Mouse (Mus musculus) bone marrow, adult 2 months (tissue): ENCODE results near the gene Gdap2. TPM values are rescaled to one million over a fixed set of nuclear protein-coding genes. Genes with fewer than 3 reads are reported as not detected.

Source experiments
- H3K27ac ChIP-seq: fragments of 200-500 bp; 2 replicates; pipeline ENCODE4 v1.5.1; 2012; ENCODE audit warnings: low read depth, mild to moderate bottlenecking, control low read depth, inconsistent platforms, low read length; ENCODE audit not compliant: control insufficient read depth, poor library complexity, insufficient read depth
- H3K4me1 ChIP-seq: fragments of 200-500 bp; 2 replicates; pipeline ENCODE4 v1.6.1; 2011; ENCODE audit warnings: low read length; ENCODE audit not compliant: control insufficient read depth, insufficient read depth
- H3K4me3 ChIP-seq: fragments of 200-500 bp; replicated peaks from 2 replicates; pipeline ENCODE3; 2011; ENCODE audit warnings: mild to moderate bottlenecking, low read depth, low read length, control low read depth; ENCODE audit not compliant: control insufficient read depth
- CTCF ChIP-seq: fragments of 200-500 bp; IDR thresholded peaks from 2 replicates; pipeline ENCODE4 v1.5.1; 2011; ENCODE audit warnings: low read length, control low read depth; ENCODE audit not compliant: control insufficient read depth, insufficient read depth
- POLR2A ChIP-seq: fragments of 200-500 bp; IDR thresholded peaks from 2 replicates; pipeline ENCODE4 v1.6.1; 2011; ENCODE audit warnings: low read depth, mild to moderate bottlenecking, control low read depth, low read length, borderline replicate concordance; ENCODE audit not compliant: control insufficient read depth
- WGBS: fragments of 180-500 bp; shearing (Covaris S2); methylation state at CpG from one replicate; pipeline ENCODE4 v1.1.7; 2018; 5-methylcytosine and 5-hydroxymethylcytosine counted together
- polyA plus RNA-seq: library from polyadenylated mRNA; stranded (reverse); fragments of >200 nt; gene quantifications from 2 replicates; pipeline ENCODE4 v1.2.4, GENCODE M21; 2011; ENCODE audit warnings: low replicate concordance; ENCODE audit not compliant: missing spikeins, insufficient read depth, insufficient read length

Gene Gdap2
- polyA plus RNA-seq, 1 experiment = 14.3 TPM

- no peak for TF ChIP-seq CTCF
- TF ChIP-seq POLR2A = no peak
- 78% methylated on average over 12 of the region's 12 CpGs for WGBS
Measured at GRCm38 (mm10) chr3:100225326-100225959, 63.3 kb downstream of the Gdap2 start.

GRCm38 (mm10) chr3:100227509-100227908 is 65.3 kb downstream of the Gdap2 start:
- TF ChIP-seq CTCF (no peak), POLR2A (no peak)
- Histone ChIP-seq H3K4me1 (no peaks in the 10 kb centered on the region), H3K27ac (no peak overlapping the region), H3K4me3 (no peak overlapping the region)
- 38% methylated on average over 1 of the region's 1 CpGs for WGBS

More at GRCm38 (mm10) chr3:100225326-100225959, 63.3 kb downstream of the Gdap2 start:
- Histone ChIP-seq H3K4me3 (no peak overlapping the region), H3K4me1 (no peaks in the 10 kb centered on the region), H3K27ac (no peak overlapping the region)

- TF ChIP-seq POLR2A = no peak
- no peak for TF ChIP-seq CTCF
- WGBS = 76% methylated on average over 3 of the region's 3 CpGs
- Histone ChIP-seq H3K4me1 (no peaks in the 10 kb centered on the region), H3K4me3 (no peak overlapping the region), H3K27ac (no peak overlapping the region)
Measured at GRCm38 (mm10) chr3:100228981-100229380, 66.8 kb downstream of the Gdap2 start.

- Histone ChIP-seq H3K27ac (no peak overlapping the region), H3K4me3 (no peak overlapping the region), H3K4me1 (no peaks in the 10 kb centered on the region)
- TF ChIP-seq POLR2A = no peak
- TF ChIP-seq CTCF = no peak
Measured at GRCm38 (mm10) chr3:100236725-100237436, 74.7 kb downstream of the Gdap2 start.

GRCm38 (mm10) chr3:100242230-100242629 is 80.0 kb downstream of the Gdap2 start:
- 83% methylated on average over 4 of the region's 4 CpGs for WGBS
- no peak overlapping the region for H3K27ac ChIP-seq

GRCm38 (mm10) chr3:100246286-100246825 is 84.2 kb downstream of the Gdap2 start:
- TF ChIP-seq POLR2A = no peak
- TF ChIP-seq CTCF = no peak
- Histone ChIP-seq H3K27ac (no peak overlapping the region), H3K4me3 (no peak overlapping the region), H3K4me1 (no peaks in the 10 kb centered on the region)
- 46% methylated on average over 4 of the region's 4 CpGs for WGBS

More at GRCm38 (mm10) chr3:100242230-100242629, 80.0 kb downstream of the Gdap2 start:
- Histone ChIP-seq H3K4me3 (no peak overlapping the region), H3K4me1 (no peaks in the 10 kb centered on the region)
- TF ChIP-seq CTCF = no peak

Other genes starting within 250 kb of the Gdap2 start
- gene Wdr3, start within 50 bp of the Gdap2 start, polyA plus RNA-seq = 10.7 and 16.3 TPM in 2 replicates